Mouse (Mus musculus): Measurements from ENCODE around the gene Rock2. TPM values are rescaled to one million over a fixed set of nuclear protein-coding genes. Genes with fewer than 3 reads are reported as not detected.

Rock2 gene
- polyA plus RNA-seq, 1 experiment from 2014 or later = 11.4 TPM

DNA sequence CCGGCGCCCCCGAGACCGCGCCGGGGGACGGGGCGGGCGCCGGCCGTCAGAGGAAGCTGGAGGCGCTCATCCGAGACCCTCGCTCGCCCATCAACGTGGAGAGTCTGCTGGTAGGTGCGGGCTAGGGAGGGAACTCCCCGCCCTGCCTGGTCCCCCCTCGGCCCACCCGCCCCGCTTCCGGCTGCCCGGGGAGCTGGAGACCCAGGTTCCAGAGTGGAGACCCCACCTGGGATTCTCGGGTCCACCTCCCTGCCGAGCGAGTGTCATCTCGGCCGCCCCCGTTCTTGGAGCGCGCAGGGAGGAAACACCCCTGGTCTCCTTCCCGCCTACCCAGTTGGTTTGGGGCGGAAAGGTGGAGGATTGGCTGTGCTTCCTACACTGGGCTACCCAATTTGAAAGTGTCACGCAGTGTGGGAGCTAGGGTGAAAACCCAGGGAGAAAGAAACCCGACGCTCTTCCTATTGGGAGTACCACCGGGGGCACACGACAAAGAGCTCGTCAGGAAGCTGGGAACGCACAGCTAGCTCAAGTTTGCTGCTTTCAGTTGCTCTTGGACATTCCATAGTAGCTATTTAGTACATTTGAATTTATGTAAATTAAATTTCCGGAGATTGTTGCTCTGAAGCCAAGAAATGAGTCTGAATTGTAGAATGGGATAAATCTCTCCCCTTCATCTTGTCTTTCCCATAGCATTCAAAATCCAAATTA lies 680 bp downstream of the Rock2 start:
- WGBS = under 1% methylated on average over 41 of the region's 41 CpGs
- no peaks in the 10 kb centered on the region for H3K36me3 ChIP-seq
- no peak for DNase-seq (ENCODE audit: low spot score)

DNA sequence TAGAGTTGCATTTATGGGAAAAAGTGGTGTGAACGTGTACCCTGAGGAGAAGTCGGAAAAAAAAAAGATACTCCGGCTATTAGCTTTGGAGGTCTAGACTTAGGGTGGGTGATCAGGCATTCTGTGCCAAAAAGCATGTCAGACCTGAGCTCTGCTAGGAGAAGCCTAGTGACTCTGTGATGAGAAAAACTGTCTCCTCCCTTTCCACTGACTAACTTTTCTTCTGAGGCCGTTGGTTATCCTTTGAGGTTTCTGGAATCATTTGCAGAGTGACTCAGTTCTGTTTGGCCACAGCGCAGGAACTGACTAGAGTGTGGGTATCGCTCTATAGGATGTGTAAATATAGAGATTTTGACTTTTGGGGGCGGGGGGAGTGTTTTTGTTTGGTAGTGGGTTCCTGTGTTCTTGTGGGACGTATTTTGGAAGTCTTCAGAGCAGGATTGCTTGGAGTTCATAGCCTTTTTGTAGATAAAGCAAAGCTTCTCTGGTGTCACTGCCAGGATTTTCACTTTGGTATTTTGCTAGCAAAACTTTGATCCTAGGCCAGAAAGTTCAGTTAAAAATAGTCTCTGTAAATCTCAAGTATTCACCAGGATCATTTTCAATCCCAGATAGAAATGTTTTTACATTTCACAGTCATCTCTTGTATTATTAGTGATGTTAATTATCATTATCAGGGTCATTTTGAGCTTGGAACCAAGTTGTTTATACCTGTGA lies 1.5 kb downstream of the Rock2 start:
- Histone ChIP-seq H3K4me3 (peak overlapping the region; percentile 98), H3K27me3 (ENCODE audit: low read depth, poor library complexity, severe bottlenecking) (no peaks in the 10 kb centered on the region), H3K27ac (replicated peaks) (peak overlapping the region; percentile 99; the same call in 1 of the 2 replicates), H3K9me3 (replicated peaks) (no peaks in the 10 kb centered on the region), H3K36me3 (no peaks in the 10 kb centered on the region), H3K4me1 (peaks cover 43% of the 10 kb centered on the region)
- no peak for DNase-seq (ENCODE audit: low spot score)
- WGBS = 36% methylated on average over 8 of the region's 8 CpGs

More for the DNA sequence above, 680 bp downstream of the Rock2 start:
- Histone ChIP-seq H3K9me3 (replicated peaks) (no peaks in the 10 kb centered on the region), H3K4me1 (peaks cover 41% of the 10 kb centered on the region), H3K27ac (replicated peaks) (peak overlapping the region; percentile 99), H3K4me3 (peak overlapping the region; percentile 98), H3K27me3 (ENCODE audit: low read depth, poor library complexity, severe bottlenecking) (no peaks in the 10 kb centered on the region)

DNA sequence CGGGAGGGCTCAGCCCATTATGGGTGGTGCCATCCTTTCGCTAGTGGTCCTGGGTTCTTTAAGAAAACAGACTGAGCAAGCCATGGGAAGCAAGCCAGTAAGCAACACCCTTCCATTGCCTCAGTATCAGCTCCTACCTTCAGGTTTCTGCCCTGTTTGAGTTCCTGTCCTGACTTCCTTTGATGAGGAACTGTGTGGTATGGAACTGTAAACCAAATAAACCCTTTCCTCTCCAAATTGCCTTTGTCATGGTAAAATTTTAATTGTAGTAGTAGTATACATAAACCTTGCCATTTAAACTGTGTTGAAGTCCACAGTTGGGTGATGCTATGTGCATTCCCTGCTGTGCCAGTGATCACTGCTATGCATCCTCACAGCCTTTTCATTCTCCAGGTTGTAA lies 2.5 kb downstream of the Rock2 start:
- DNase-seq (ENCODE audit: low spot score) = no peak
- H3K4me1 ChIP-seq = peaks cover 43% of the 10 kb centered on the region
- peak overlapping the region; percentile 98; the same call in 1 of the 2 replicates for H3K4me3 ChIP-seq
- 78% methylated on average over 2 of the region's 2 CpGs for WGBS
- H3K36me3 ChIP-seq = no peaks in the 10 kb centered on the region
- no peak overlapping the region for H3K27ac ChIP-seq (replicated peaks)
- H3K9me3 ChIP-seq (replicated peaks) = no peaks in the 10 kb centered on the region
- H3K27me3 ChIP-seq (ENCODE audit: low read depth, poor library complexity, severe bottlenecking) = no peaks in the 10 kb centered on the region

DNA sequence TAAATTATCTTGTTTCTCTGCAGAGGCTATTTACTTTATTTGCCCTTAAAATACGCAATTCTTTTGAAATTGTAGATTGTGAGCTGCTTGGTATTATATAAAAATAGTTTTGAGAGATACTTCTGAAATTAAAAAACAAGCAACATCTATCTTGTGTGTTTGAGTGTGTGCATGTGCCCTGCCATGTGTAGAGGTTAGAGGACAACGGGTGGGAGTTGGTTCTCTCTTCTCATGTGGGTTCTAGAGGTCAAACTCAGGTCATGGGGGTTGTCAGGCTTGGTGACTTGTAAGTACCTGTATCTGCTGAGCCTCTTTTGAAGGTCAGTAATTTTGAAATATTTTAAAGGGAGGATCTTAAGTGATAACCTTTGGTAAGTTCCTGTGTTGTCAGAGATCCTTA lies 3.5 kb downstream of the Rock2 start:
- 69% methylated on average over 2 of the region's 2 CpGs for WGBS
- H3K4me3 ChIP-seq = no peak overlapping the region
- no peak overlapping the region for H3K27ac ChIP-seq (replicated peaks)
- no peaks in the 10 kb centered on the region for H3K27me3 ChIP-seq (ENCODE audit: low read depth, poor library complexity, severe bottlenecking)
- no peak for DNase-seq (ENCODE audit: low spot score)
- no peaks in the 10 kb centered on the region for H3K36me3 ChIP-seq
- peaks cover 41% of the 10 kb centered on the region for H3K4me1 ChIP-seq
- no peaks in the 10 kb centered on the region for H3K9me3 ChIP-seq (replicated peaks)

DNA sequence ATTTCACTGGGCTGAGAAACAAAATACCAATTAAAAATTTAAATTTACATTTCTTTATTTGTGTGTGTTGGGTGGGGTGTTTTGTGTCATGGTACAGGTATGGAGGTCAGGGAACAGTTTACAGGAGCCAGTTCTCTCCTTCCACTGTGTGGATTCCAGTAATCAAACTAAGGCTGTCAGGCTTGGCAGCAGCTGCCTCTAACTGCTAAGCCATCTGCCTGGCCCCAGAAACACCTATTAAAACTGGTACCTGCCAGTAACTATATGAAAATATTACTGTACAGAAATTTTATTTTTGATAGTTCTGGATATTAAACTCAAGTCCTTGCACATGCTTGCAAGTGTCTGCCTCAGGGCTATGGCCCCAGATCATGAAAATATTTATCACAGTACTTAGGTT lies 4.1 kb downstream of the Rock2 start:
- Histone ChIP-seq H3K4me1 (peaks cover 35% of the 10 kb centered on the region), H3K36me3 (no peaks in the 10 kb centered on the region), H3K27ac (replicated peaks) (no peak overlapping the region), H3K4me3 (no peak overlapping the region), H3K9me3 (replicated peaks) (no peaks in the 10 kb centered on the region), H3K27me3 (ENCODE audit: low read depth, poor library complexity, severe bottlenecking) (no peaks in the 10 kb centered on the region)
- no peak for DNase-seq (ENCODE audit: low spot score)

DNA sequence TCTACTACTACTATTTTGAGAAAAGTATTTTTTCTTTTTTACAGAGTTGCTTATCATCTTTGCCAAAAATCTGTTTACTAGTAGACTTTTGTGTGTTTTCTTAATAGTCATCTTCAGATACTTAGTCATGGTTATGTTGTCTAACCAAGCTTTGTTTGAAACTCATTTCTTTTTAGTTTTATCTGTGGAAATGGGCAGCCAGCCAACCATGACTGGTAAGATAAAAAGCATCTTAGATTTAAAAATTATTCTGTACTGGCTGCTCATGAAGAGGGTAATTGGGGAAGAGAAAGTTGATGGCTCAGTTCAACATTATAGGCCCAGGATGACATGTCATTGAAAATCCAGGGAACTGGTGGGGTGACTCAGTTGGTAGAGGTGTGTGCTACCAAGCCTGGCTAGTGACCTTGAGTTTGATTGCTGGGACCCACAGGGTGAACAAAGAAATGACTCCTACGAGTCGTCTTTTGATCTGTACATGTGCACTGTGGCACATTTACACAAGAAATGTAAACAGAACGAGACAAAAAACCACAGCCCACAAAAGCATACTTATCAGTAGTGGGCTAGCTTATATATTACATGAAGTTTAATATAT lies 6.0 kb downstream of the Rock2 start:
- WGBS = 77% methylated on average over 3 of the region's 3 CpGs
- Histone ChIP-seq H3K27ac (replicated peaks) (no peak overlapping the region), H3K4me3 (no peak overlapping the region), H3K27me3 (ENCODE audit: low read depth, poor library complexity, severe bottlenecking) (no peaks in the 10 kb centered on the region), H3K36me3 (no peaks in the 10 kb centered on the region), H3K9me3 (replicated peaks) (no peaks in the 10 kb centered on the region), H3K4me1 (peaks cover 28% of the 10 kb centered on the region)
- DNase-seq (ENCODE audit: low spot score) = no peak

DNA sequence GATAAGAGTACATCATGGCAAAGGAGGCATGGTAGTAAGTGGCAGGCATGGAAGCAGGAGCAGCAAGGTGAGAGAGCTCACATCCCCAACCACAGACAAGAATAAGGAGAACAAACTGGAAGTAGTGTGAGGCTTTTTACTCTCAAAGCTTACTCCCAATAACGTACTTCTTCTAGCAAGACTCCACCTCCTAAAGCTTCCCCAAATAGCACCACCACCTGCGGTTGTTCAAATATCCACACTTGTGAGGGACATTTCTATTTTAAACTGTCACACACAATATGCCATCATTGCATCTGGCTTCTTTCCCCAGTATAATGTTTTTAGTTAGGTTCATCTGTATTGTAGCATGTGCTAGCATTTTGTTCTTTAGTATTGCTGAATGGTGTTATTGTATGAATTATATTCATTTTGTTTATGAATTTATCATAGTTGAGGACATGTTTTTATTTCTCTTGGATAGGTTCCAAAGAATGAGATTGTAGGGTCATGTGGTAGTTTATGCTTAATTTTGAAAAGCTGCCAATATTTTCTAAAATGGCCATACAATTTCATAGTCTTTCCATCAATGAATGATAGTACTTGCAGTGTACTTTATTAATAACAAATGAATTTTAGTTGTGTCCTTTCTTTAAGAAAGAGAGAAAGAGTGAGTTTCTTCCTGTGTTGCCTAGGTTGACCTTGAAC lies 9.4 kb downstream of the Rock2 start:
- Histone ChIP-seq H3K4me1 (peaks cover 2% of the 10 kb centered on the region; the same call in 1 of the 2 replicates), H3K27ac (replicated peaks) (no peak overlapping the region), H3K36me3 (no peaks in the 10 kb centered on the region), H3K27me3 (ENCODE audit: low read depth, poor library complexity, severe bottlenecking) (no peaks in the 10 kb centered on the region), H3K9me3 (replicated peaks) (no peaks in the 10 kb centered on the region), H3K4me3 (no peak overlapping the region)
- DNase-seq (ENCODE audit: low spot score) = no peak
- 96% methylated on average over 2 of the region's 2 CpGs for WGBS

DNA sequence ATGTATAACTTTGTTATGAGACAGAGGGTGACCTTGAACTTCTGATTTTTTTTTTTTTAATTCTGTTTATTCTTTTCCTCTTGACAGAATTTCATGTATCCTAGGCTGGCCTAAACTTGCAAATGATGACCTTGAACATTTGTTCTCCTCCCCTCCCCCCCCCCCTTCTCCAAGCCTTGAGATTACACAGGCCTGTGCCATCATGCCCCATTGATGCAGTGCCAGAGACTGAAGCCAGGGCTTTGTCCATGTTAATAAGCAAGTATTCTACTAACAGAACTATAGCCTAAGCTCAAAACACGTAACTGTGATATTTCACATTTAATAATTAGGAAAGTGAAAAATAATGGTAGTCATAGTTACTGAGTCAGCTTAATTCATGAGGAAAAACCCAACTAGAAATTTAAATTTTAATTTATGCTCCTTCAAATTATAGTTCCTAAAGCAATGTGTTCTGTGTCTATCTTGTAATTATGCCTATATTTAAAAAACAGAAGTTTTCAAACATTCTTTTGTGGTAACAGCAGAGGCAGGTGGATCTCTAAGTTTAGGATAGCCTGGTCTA lies 12.7 kb downstream of the Rock2 start:
- Histone ChIP-seq H3K9me3 (replicated peaks) (no peaks in the 10 kb centered on the region), H3K36me3 (no peaks in the 10 kb centered on the region), H3K4me1 (peaks cover 8% of the 10 kb centered on the region), H3K27ac (replicated peaks) (no peak overlapping the region), H3K27me3 (ENCODE audit: low read depth, poor library complexity, severe bottlenecking) (no peaks in the 10 kb centered on the region), H3K4me3 (no peak overlapping the region)
- WGBS = 90% methylated on average over 1 of the region's 1 CpGs
- no peak for DNase-seq (ENCODE audit: low spot score)

DNA sequence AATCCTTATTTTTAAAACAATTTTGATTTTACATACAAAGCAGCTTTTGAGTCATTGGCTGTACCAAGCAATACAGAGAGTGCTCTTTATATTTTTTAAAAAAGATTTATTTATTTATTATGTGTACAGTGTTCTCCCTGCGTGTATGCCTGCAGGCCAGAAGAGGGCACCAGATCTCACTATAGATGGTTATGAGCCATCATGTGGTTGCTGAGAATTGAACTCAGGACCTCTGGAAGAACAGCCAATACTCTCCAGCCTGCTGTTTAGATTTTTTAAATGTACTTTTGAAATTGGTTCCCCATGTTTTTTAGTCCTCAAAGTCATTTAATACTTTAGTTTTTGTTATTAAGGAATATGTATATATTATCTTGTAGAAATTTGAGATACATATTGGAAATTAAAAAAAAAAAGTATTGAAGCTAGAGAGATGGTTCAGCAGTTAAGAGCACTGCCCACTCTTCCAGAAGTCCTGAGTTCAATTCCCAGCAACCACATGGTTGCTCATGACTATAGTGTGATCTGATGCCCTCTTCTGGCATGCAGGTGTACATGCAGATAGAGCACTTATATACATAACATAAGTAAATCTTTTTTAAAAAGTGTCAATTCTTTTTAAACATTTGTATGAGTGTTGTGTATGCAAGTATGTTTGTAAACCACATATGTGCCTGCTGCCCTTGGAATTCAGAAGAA lies 13.4 kb downstream of the Rock2 start:
- H3K27me3 ChIP-seq (ENCODE audit: low read depth, poor library complexity, severe bottlenecking) = no peaks in the 10 kb centered on the region
- WGBS = 94% methylated on average over 1 of the region's 1 CpGs
- H3K36me3 ChIP-seq = no peaks in the 10 kb centered on the region
- H3K27ac ChIP-seq (replicated peaks) = no peak overlapping the region
- H3K9me3 ChIP-seq (replicated peaks) = no peaks in the 10 kb centered on the region
- no peak for DNase-seq (ENCODE audit: low spot score)
- peaks cover 8% of the 10 kb centered on the region for H3K4me1 ChIP-seq
- H3K4me3 ChIP-seq = no peak overlapping the region

DNA sequence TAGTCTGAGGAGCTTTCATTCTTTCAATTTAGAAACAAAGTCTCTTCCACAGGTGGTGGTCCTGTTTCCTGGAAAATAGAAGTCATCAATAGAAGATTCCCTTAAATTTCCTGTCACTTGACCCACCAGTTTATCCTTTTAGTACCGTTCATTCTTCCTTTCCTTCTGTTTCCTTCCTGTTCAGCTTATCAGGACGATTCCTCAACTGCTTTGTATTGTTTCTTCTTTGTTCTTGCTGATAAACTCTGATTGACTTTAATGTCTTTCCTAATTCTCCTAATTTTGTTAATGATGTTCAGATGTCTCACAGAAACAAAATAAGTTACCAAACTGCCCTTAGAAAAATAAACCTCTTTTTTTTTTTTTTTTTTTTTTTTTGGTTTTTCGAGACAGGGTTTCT lies 16.8 kb downstream of the Rock2 start:
- no peak for DNase-seq (ENCODE audit: low spot score)
- peaks cover 8% of the 10 kb centered on the region for H3K4me1 ChIP-seq
- H3K4me3 ChIP-seq = no peak overlapping the region
- WGBS = 60% methylated on average over 2 of the region's 3 CpGs
- H3K36me3 ChIP-seq = no peaks in the 10 kb centered on the region
- no peak overlapping the region for H3K27ac ChIP-seq (replicated peaks)
- H3K9me3 ChIP-seq (replicated peaks) = no peaks in the 10 kb centered on the region
- no peaks in the 10 kb centered on the region for H3K27me3 ChIP-seq (ENCODE audit: low read depth, poor library complexity, severe bottlenecking)

DNA sequence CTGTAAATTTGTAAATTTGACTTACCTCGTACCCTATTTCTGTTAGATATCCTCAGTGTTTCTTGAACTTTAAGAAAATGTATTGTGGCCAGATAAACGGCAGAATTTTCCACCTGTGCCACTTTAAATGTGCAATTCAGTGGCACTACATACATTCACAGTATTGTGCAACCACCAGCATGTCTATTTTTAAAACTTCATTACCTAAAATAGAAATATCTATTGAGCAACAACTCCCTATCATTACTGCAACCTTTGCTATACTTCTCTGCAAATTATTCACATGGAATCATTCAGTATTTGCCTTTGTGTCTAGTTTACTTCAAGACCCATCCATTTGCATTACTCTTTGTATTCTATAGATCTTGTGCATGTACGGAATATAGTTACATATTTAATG lies 17.9 kb downstream of the Rock2 start:
- Histone ChIP-seq H3K36me3 (no peaks in the 10 kb centered on the region), H3K27me3 (ENCODE audit: low read depth, poor library complexity, severe bottlenecking) (no peaks in the 10 kb centered on the region), H3K27ac (replicated peaks) (no peak overlapping the region), H3K9me3 (replicated peaks) (no peaks in the 10 kb centered on the region), H3K4me1 (peaks cover 8% of the 10 kb centered on the region), H3K4me3 (no peak overlapping the region)
- no peak for DNase-seq (ENCODE audit: low spot score)
- WGBS = 91% methylated on average over 3 of the region's 3 CpGs

DNA sequence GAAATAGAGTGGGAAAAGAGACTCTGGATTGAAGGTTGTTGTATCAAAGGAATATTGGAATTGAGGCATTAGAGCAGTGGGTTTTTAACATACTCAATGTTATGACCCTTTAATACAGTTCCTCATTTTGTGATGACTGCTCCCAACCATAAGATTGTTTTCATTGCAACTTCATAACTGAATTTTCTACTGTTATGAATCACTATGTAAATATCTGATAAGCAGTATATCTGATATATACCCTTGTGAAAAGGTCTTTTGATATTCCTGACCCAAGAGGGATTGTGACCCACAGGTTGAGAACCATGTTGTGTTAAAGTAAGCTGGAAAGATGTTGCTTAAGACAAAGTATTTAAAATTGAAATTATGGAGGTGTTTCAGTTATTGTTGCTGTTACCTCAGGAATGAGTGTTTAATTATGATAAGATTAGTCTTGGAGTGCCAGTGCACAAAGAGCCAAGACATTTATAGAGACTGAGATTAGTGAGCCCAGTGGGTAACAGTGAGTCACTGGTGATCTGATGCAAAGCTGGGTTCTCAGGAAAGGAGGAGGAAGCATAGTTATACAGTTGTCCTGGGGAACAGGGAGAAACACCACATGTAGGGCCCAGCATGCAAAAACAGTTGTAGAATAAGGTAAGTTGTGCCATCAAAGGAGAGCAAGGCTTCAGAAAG lies 25.6 kb downstream of the Rock2 start:
- H3K4me3 ChIP-seq = no peak overlapping the region
- H3K27ac ChIP-seq (replicated peaks) = no peak overlapping the region
- H3K36me3 ChIP-seq = no peaks in the 10 kb centered on the region
- no peaks in the 10 kb centered on the region for H3K27me3 ChIP-seq (ENCODE audit: low read depth, poor library complexity, severe bottlenecking)
- no peak for DNase-seq (ENCODE audit: low spot score)
- H3K4me1 ChIP-seq = no peaks in the 10 kb centered on the region
- H3K9me3 ChIP-seq (replicated peaks) = no peaks in the 10 kb centered on the region

Measured in midbrain, embryonic 10.5 days (tissue).